Mouse (Mus musculus) limb, embryonic 10.5 days (tissue): Measurements from ENCODE around the gene Tbata. TPM values are rescaled to one million over a fixed set of nuclear protein-coding genes. Genes with fewer than 3 reads are reported as not detected.
A peak's percentile ranks its signal among the peaks of the same experiment; 100 is the strongest.

Source experiments
- DNase-seq: peaks from one replicate; pipeline ENCODE4 v3.0.0-alpha.2; 2017; ENCODE audit warnings: low spot score
- H3K27ac ChIP-seq: fragments of 300-500 bp; sonication (generic); 2 replicates; pipeline ENCODE4 v1.5.1; 2016; ENCODE audit warnings: mild to moderate bottlenecking
- H3K27me3 ChIP-seq: fragments of 300-500 bp; sonication (generic); 2 replicates; pipeline ENCODE4 v1.6.1; 2016; ENCODE audit warnings: low read depth, mild to moderate bottlenecking; ENCODE audit not compliant: poor library complexity, severe bottlenecking
- H3K36me3 ChIP-seq: fragments of 300-500 bp; sonication (generic); 2 replicates; pipeline ENCODE4 v1.6.1; 2016; ENCODE audit warnings: mild to moderate bottlenecking, moderate library complexity
- H3K4me1 ChIP-seq: fragments of 300-500 bp; sonication (generic); 2 replicates; pipeline ENCODE4 v1.6.1; 2016
- H3K4me3 ChIP-seq: fragments of 300-500 bp; sonication (generic); 2 replicates; pipeline ENCODE4 v1.5.1; 2016; ENCODE audit warnings: mild to moderate bottlenecking, moderate library complexity
- H3K9me3 ChIP-seq: fragments of 300-500 bp; sonication (generic); replicated peaks from 2 replicates; pipeline ENCODE4 v1.6.1; 2016; ENCODE audit warnings: mild to moderate bottlenecking
- WGBS: fragments of 180-500 bp; shearing (Covaris S2); methylation state at CpG from one replicate; pipeline ENCODE4 v1.1.7; 2016; 5-methylcytosine and 5-hydroxymethylcytosine counted together
- polyA plus RNA-seq: library from polyadenylated mRNA; unstranded; fragments of >200 nt; fragmentation: Nextera tagmentation; extraction: Ambion mirVana; gene quantifications from 2 replicates; pipeline ENCODE4 v1.2.1, GENCODE M21; 2016

The Tbata gene
- polyA plus RNA-seq, result not detected in 2 replicates

GRCm38 (mm10) chr10:61171654-61172053 lies at the start of gene Tbata:
Tbata (plus strand) TSS chr10:61171954.
- Histone ChIP-seq H3K27me3 (peaks cover 29% of the 10 kb centered on the region), H3K27ac (no peak within 1 kb of the TSS), H3K4me3 (no peak within 1 kb of the TSS), H3K9me3 (no peaks in the 10 kb centered on the region), H3K4me1 (peaks cover 12% of the 10 kb centered on the region; the same call in 1 of the 2 replicates), H3K36me3 (no peaks in the 10 kb centered on the region)
- WGBS, result 73% methylated on average over 3 of the region's 3 CpGs
- no peak for DNase-seq

- Histone ChIP-seq H3K27ac (no peak overlapping the region), H3K9me3 (no peaks in the 10 kb centered on the region), H3K4me3 (no peak overlapping the region), H3K4me1 (no peaks in the 10 kb centered on the region), H3K36me3 (peaks cover 48% of the 10 kb centered on the region), H3K27me3 (no peaks in the 10 kb centered on the region)
- WGBS, result 92% methylated on average over 3 of the region's 3 CpGs
- no peak for DNase-seq
Measured at GRCm38 (mm10) chr10:61123276-61123913, 48.4 kb upstream of the Tbata start.

GRCm38 (mm10) chr10:61124462-61124861 lies 47.3 kb upstream of the Tbata start:
- Histone ChIP-seq H3K27me3 (no peaks in the 10 kb centered on the region), H3K36me3 (peaks cover 42% of the 10 kb centered on the region), H3K9me3 (no peaks in the 10 kb centered on the region), H3K4me1 (no peaks in the 10 kb centered on the region), H3K27ac (no peak overlapping the region), H3K4me3 (no peak overlapping the region)
- DNase-seq, result no peak
- WGBS, result 95% methylated on average over 2 of the region's 2 CpGs

GRCm38 (mm10) chr10:61128701-61129365 lies 42.9 kb upstream of the Tbata start:
- H3K4me1 ChIP-seq, result peaks cover 2% of the 10 kb centered on the region; the same call in 1 of the 2 replicates
- WGBS, result 90% methylated on average over 1 of the region's 1 CpGs
- H3K4me3 ChIP-seq, result no peak overlapping the region
- peaks cover 22% of the 10 kb centered on the region for H3K36me3 ChIP-seq
- H3K27me3 ChIP-seq, result no peaks in the 10 kb centered on the region
- H3K27ac ChIP-seq, result no peak overlapping the region
- H3K9me3 ChIP-seq, result no peaks in the 10 kb centered on the region
- DNase-seq, result no peak

- no peak for DNase-seq
- Histone ChIP-seq H3K4me3 (no peak overlapping the region), H3K27ac (no peak overlapping the region), H3K9me3 (no peaks in the 10 kb centered on the region), H3K4me1 (peaks cover 2% of the 10 kb centered on the region; the same call in 1 of the 2 replicates), H3K27me3 (no peaks in the 10 kb centered on the region), H3K36me3 (peaks cover 24% of the 10 kb centered on the region)
- WGBS, result 82% methylated on average over 3 of the region's 3 CpGs
Measured at GRCm38 (mm10) chr10:61130959-61131358, 40.8 kb upstream of the Tbata start.

GRCm38 (mm10) chr10:61134041-61134440 lies 37.7 kb upstream of the Tbata start:
- no peak for DNase-seq
- H3K4me3 ChIP-seq, result no peak overlapping the region
- peaks cover 18% of the 10 kb centered on the region for H3K36me3 ChIP-seq
- peaks cover 2% of the 10 kb centered on the region; the same call in 1 of the 2 replicates for H3K4me1 ChIP-seq
- no peaks in the 10 kb centered on the region for H3K9me3 ChIP-seq
- WGBS, result 89% methylated on average over 4 of the region's 4 CpGs
- H3K27ac ChIP-seq, result no peak overlapping the region
- H3K27me3 ChIP-seq, result no peaks in the 10 kb centered on the region

GRCm38 (mm10) chr10:61135226-61135839 lies 36.4 kb upstream of the Tbata start:
- WGBS, result 63% methylated on average over 3 of the region's 3 CpGs
- H3K9me3 ChIP-seq, result no peaks in the 10 kb centered on the region
- no peak overlapping the region for H3K27ac ChIP-seq
- no peak overlapping the region for H3K4me3 ChIP-seq
- H3K36me3 ChIP-seq, result peaks cover 22% of the 10 kb centered on the region
- H3K27me3 ChIP-seq, result no peaks in the 10 kb centered on the region
- DNase-seq, result no peak
- peaks cover 2% of the 10 kb centered on the region; the same call in 1 of the 2 replicates for H3K4me1 ChIP-seq

- Histone ChIP-seq H3K27me3 (no peaks in the 10 kb centered on the region), H3K4me1 (no peaks in the 10 kb centered on the region), H3K4me3 (no peak overlapping the region), H3K9me3 (no peaks in the 10 kb centered on the region), H3K36me3 (peaks cover 31% of the 10 kb centered on the region), H3K27ac (no peak overlapping the region)
- WGBS, result 91% methylated on average over 1 of the region's 1 CpGs
- no peak for DNase-seq
Measured at GRCm38 (mm10) chr10:61137567-61137966, 34.2 kb upstream of the Tbata start.

- Histone ChIP-seq H3K9me3 (no peaks in the 10 kb centered on the region), H3K27ac (no peak overlapping the region), H3K27me3 (no peaks in the 10 kb centered on the region), H3K36me3 (peaks cover 27% of the 10 kb centered on the region), H3K4me3 (no peak overlapping the region), H3K4me1 (peaks cover 17% of the 10 kb centered on the region)
- DNase-seq, result no peak
- 95% methylated on average over 2 of the region's 2 CpGs for WGBS
Measured at GRCm38 (mm10) chr10:61143343-61143742, 28.4 kb upstream of the Tbata start.

GRCm38 (mm10) chr10:61145766-61146118 lies 26.0 kb upstream of the Tbata start:
- Histone ChIP-seq H3K9me3 (no peaks in the 10 kb centered on the region), H3K27me3 (no peaks in the 10 kb centered on the region), H3K27ac (peak overlapping the region; percentile 94), H3K4me1 (peaks cover 23% of the 10 kb centered on the region), H3K4me3 (peak overlapping the region; percentile 95), H3K36me3 (peaks cover 17% of the 10 kb centered on the region)
- WGBS, result 2% methylated on average over 3 of the region's 3 CpGs
- DNase-seq, result no peak

GRCm38 (mm10) chr10:61146119-61146806 lies 25.5 kb upstream of the Tbata start:
- WGBS, result 0% methylated on average over 51 of the region's 53 CpGs
- peak overlapping the region; percentile 94 for H3K27ac ChIP-seq
- peak overlapping the region; percentile 95 for H3K4me3 ChIP-seq
- peak; percentile 80 for DNase-seq
- H3K36me3 ChIP-seq, result peaks cover 13% of the 10 kb centered on the region
- no peaks in the 10 kb centered on the region for H3K9me3 ChIP-seq
- H3K4me1 ChIP-seq, result peaks cover 24% of the 10 kb centered on the region
- H3K27me3 ChIP-seq, result no peaks in the 10 kb centered on the region

GRCm38 (mm10) chr10:61146807-61147156 lies 25.0 kb upstream of the Tbata start:
- 2% methylated on average over 14 of the region's 14 CpGs for WGBS
- no peaks in the 10 kb centered on the region for H3K9me3 ChIP-seq
- peaks cover 9% of the 10 kb centered on the region for H3K36me3 ChIP-seq
- DNase-seq, result no peak
- peak overlapping the region; percentile 94 for H3K27ac ChIP-seq
- H3K27me3 ChIP-seq, result no peaks in the 10 kb centered on the region
- peak overlapping the region; percentile 95 for H3K4me3 ChIP-seq
- peaks cover 24% of the 10 kb centered on the region for H3K4me1 ChIP-seq
